Mouse (Mus musculus) adrenal gland (tissue): ENCODE data around the gene Ddx39b.

ENCODE experiments used
- intact Hi-C: fragments of 180-260 bp; cut with DNase I; formaldehyde crosslinking; loops from one replicate; pipeline ENCODE4 v1.15.1; 2025
- microRNA-seq, 2 experiments: library from miRNA; unstranded; fragments of <30 nt; microRNA quantifications; one replicate each; pipeline ENCODE4; 2019

Ddx39b gene

DNA sequence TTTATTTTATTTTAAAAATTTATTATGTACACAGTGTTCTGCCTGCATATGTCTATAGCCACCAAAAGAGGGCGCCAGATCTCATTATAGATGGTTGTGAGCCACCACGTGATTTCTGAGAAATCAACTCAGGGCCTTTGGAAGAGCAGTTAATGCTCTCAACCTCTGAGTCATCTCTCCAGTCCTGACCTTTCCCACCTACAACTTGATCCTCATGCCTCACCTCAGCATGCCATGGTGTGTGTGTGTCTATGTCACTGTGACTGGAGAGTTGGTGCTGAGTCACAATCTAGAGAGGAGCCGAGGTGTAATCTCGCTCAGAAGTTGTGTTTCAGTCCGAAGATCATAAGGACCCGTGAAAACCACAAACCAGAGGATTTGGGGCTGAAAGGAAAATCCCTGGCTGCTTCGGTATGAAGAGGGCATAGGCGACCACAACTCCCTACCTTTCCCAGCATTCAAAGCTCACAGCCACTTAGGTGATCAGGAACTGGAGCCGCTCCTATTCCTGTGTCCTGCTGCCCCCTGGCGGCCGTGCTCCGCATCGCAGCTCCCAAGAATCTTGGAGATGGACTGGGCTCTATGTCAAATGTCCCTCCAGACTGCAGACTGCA, 60.2 kb downstream of the Ddx39b start:
- intact Hi-C loops: loop anchor here (1.0 kb wide), 1 partner anchor 1336 kb away; no protein-coding TSS in a partner anchor

DNA sequence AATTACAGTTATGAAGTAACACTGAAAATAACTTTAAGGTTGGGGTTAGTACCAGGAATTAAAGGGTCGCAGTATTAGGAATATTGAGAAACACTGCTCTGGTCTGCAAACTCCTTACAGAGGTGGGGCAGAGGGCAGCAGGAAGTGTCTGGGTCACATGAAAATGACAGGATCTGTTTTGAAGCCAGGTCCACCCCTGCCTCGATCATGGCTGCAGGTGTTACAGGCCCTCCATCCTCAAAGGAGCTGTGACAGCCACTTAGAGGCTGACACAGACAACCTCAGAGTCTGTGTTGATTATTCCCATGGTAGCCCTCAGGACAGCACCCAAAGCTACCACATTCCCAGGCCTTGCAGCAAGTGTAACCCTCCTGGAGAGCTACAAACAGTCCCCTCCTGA, 61.7 kb downstream of the Ddx39b start:
- intact Hi-C loops: no loop called here

Small RNAs within 50 kb of the gene (microRNA-seq; reads per million reads assigned to microRNA genes)
- 0 reads per million in 2 experiments for gene Mir6973a
- gene Mir6974: 0 reads per million in 2 experiments
- 0.37 to 0.92 reads per million in 2 experiments for gene Mir6975
- 0 to 0.34 reads per million in 2 experiments for gene Mir8094
